Mouse (Mus musculus): ENCODE measurements around the gene Mrgpra2a. TPM values are rescaled to one million over a fixed set of nuclear protein-coding genes. Genes with fewer than 3 reads are reported as not detected.
"Not testable (repeated sequence)": the region's sequence is repeated elsewhere in the genome, so short reads cannot be mapped to it uniquely, and the experiment has no call there.

Mrgpra2a gene
- total RNA-seq (2021), result not detected
- long read RNA-seq, experiment 1, result 0 reads
- long read RNA-seq, experiment 2, result 0 reads

GRCm38 (mm10) chr7:47452015-47452414 lies at the start of gene Mrgpra2a:
Gene Mrgpra2a, minus strand, starts transcription at chr7:47452139.
- intact Hi-C loops (cut with DNase I); DNase-seq: not testable (repeated sequence)

GRCm38 (mm10) chr7:47491266-47491665 lies 39.3 kb upstream of the Mrgpra2a start:
- intact Hi-C loops (cut with DNase I); DNase-seq: not testable (repeated sequence)

GRCm38 (mm10) chr7:47489438-47489837 lies 37.5 kb upstream of the Mrgpra2a start:
- intact Hi-C loops (cut with DNase I); DNase-seq: not testable (repeated sequence)

- DNase-seq; intact Hi-C loops (cut with DNase I): not testable (repeated sequence)
Observed at GRCm38 (mm10) chr7:47483181-47483580, 31.2 kb upstream of the Mrgpra2a start.

- DNase-seq; intact Hi-C loops (cut with DNase I): not testable (repeated sequence)
Observed at GRCm38 (mm10) chr7:47473904-47474303, 22.0 kb upstream of the Mrgpra2a start.

GRCm38 (mm10) chr7:47465278-47465981 lies 13.5 kb upstream of the Mrgpra2a start:
- intact Hi-C loops (cut with DNase I); DNase-seq: not testable (repeated sequence)

- intact Hi-C loops (cut with DNase I); DNase-seq: not testable (repeated sequence)
Observed at GRCm38 (mm10) chr7:47445729-47446128, 6.2 kb downstream of the Mrgpra2a start.

GRCm38 (mm10) chr7:47436463-47436862 lies 15.5 kb downstream of the Mrgpra2a start:
- intact Hi-C loops (cut with DNase I); DNase-seq: not testable (repeated sequence)

GRCm38 (mm10) chr7:47427815-47428508 lies 24.0 kb downstream of the Mrgpra2a start:
- intact Hi-C loops (cut with DNase I); DNase-seq: not testable (repeated sequence)

GRCm38 (mm10) chr7:47410602-47411001 lies 41.3 kb downstream of the Mrgpra2a start:
- intact Hi-C loops (cut with DNase I), result no loop called here
- no peak for DNase-seq

GRCm38 (mm10) chr7:47409545-47409944 lies 42.4 kb downstream of the Mrgpra2a start:
- no peak for DNase-seq
- intact Hi-C loops (cut with DNase I), result no loop called here

GRCm38 (mm10) chr7:47401125-47401524 lies 50.8 kb downstream of the Mrgpra2a start:
- intact Hi-C loops (cut with DNase I), result no loop called here
- DNase-seq, result no peak

Other genes with a start within 250 kb of the Mrgpra2a start
- gene Mrgpra6, start 247.2 kb downstream of the Mrgpra2a start, total RNA-seq (2021), result not detected
- gene Mrgpra9, start 199.3 kb downstream of the Mrgpra2a start, total RNA-seq (2021), result not detected
- gene Mrgpra1, start 97.9 kb downstream of the Mrgpra2a start, total RNA-seq (2021), result not detected
- not detected for gene Mrgpra2b, start 76.7 kb upstream of the Mrgpra2a start, total RNA-seq (2021)
- gene Mrgpra3, start 149.2 kb upstream of the Mrgpra2a start, total RNA-seq (2021), result not detected

Measured in heart, postnatal 14 days (tissue).